Mouse (Mus musculus) ES-Bruce4 (cell line): ENCODE measurements around the gene Tor4a.

Source experiments
- CTCF ChIP-seq: IDR thresholded peaks from one replicate; pipeline ENCODE4 v1.8.1; 2011; ENCODE audit warnings: low read depth, low read length
- POLR2A ChIP-seq: IDR thresholded peaks from one replicate; pipeline ENCODE4 v1.8.1; 2011; ENCODE audit warnings: low read length; ENCODE audit not compliant: insufficient read depth

GRCm38 (mm10) chr2:25233421-25233820, 36.7 kb upstream of the Tor4a start:
- TF ChIP-seq POLR2A (no peak), CTCF (no peak)
